Mouse (Mus musculus): ENCODE measurements around the gene Zfp985. TPM values are rescaled to one million over a fixed set of nuclear protein-coding genes. Genes with fewer than 3 reads are reported as not detected.
A peak's percentile ranks its signal among the peaks of the same experiment; 100 is the strongest.
"Not testable (repeated sequence)": the region's sequence is repeated elsewhere in the genome, so short reads cannot be mapped to it uniquely, and the experiment has no call there.

Gene Zfp985
- polyA plus RNA-seq, 1 experiment from 2014 or later: 0.47 TPM

GRCm38 (mm10) chr4:147586511-147587473 lies 33.7 kb downstream of the Zfp985 start:
- 59% methylated on average over 1 of the region's 1 CpGs for WGBS
- no peaks in the 10 kb centered on the region for H3K4me1 ChIP-seq (replicated peaks; ENCODE audit: control insufficient read depth, insufficient read depth, low read length)
- no peaks in the 10 kb centered on the region for H3K36me3 ChIP-seq (ENCODE audit: control insufficient read depth, insufficient read depth, low read length)
- no peak overlapping the region for H3K4me3 ChIP-seq (ENCODE audit: low read depth, low read length)
- H3K27ac ChIP-seq (ENCODE audit: low read depth, low read length): no peak overlapping the region
- DNase-seq (ENCODE audit: low spot score) (no peak), ATAC-seq (replicated peaks; ENCODE audit: low FRiP score) (peak; percentile 51)
- no peak overlapping the region for H3K4me2 ChIP-seq
- H3K27me3 ChIP-seq (replicated peaks; ENCODE audit: control insufficient read depth, insufficient read depth, low read length): no peaks in the 10 kb centered on the region
- H3K9ac ChIP-seq (ENCODE audit: low read depth, low read length): no peak overlapping the region
- peaks cover 10% of the 10 kb centered on the region for H3K9me3 ChIP-seq (ENCODE audit: control insufficient read depth, low read length)

DNA sequence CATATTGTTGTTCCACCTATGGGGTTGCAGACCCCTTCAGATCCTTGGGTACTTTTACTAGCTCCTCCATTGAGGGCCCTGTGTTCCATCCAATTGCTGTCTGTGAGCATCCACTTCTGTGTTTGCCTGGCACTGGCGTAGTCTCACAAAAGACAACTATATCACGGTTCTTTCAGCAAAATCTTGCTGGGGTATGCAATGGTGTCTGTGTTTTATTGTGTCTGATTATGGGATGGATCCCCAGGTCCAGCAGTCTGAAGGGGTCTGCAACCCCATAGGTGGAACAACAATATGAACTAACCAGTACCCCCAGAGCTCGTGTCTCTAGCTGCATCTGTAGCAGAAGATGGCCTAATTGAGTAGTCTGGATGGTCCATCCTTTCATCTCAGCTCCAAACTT lies 41.6 kb downstream of the Zfp985 start:
- WGBS: 73% methylated on average over 3 of the region's 3 CpGs
- not testable (repeated sequence) for ATAC-seq (replicated peaks; ENCODE audit: low FRiP score); H3K36me3 ChIP-seq (ENCODE audit: control insufficient read depth, insufficient read depth, low read length)

GRCm38 (mm10) chr4:147597685-147598084 lies 44.6 kb downstream of the Zfp985 start:
- H3K27me3 ChIP-seq (replicated peaks; ENCODE audit: control insufficient read depth, insufficient read depth, low read length): no peaks in the 10 kb centered on the region

More for the DNA sequence above, 41.6 kb downstream of the Zfp985 start:
- H3K9me3 ChIP-seq (ENCODE audit: control insufficient read depth, low read length); H3K4me1 ChIP-seq (replicated peaks; ENCODE audit: control insufficient read depth, insufficient read depth, low read length); DNase-seq (ENCODE audit: low spot score); H3K4me3 ChIP-seq (ENCODE audit: low read depth, low read length); H3K9ac ChIP-seq (ENCODE audit: low read depth, low read length); H3K27ac ChIP-seq (ENCODE audit: low read depth, low read length); H3K4me2 ChIP-seq; H3K27me3 ChIP-seq (replicated peaks; ENCODE audit: control insufficient read depth, insufficient read depth, low read length): not testable (repeated sequence)

DNA sequence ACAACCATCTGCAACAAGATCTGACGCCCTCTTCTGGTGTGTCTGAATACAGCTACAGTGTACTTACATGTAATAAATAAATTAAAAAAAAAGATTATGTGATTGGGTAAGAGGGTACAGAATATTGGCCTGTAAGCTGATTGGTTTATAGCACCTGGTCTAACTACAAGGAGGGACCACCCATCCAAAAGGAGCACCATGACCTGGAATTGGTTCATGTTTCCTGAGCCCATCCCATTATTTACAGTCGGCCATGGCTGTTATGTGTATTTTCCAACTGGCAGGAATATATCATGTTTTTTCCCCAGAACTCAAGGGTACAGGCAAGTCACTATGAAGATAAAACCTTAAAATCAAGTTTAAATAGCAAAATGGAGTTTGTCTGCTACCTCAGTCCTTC lies 45.8 kb downstream of the Zfp985 start:
- no peaks in the 10 kb centered on the region for H3K4me1 ChIP-seq (replicated peaks; ENCODE audit: control insufficient read depth, insufficient read depth, low read length)
- WGBS: 49% methylated on average over 2 of the region's 2 CpGs
- DNase-seq (ENCODE audit: low spot score) (no peak), ATAC-seq (replicated peaks; ENCODE audit: low FRiP score) (peak; percentile 13; the same call in 1 of the 2 replicates)
- no peak overlapping the region for H3K4me3 ChIP-seq (ENCODE audit: low read depth, low read length)
- H3K9me3 ChIP-seq (ENCODE audit: control insufficient read depth, low read length): 0 out of 2 replicates have a peak, but pooled peaks cover 8% of the 10 kb centered on the region
- no peaks in the 10 kb centered on the region for H3K36me3 ChIP-seq (ENCODE audit: control insufficient read depth, insufficient read depth, low read length)
- H3K27ac ChIP-seq (ENCODE audit: low read depth, low read length): no peak overlapping the region
- no peak overlapping the region for H3K9ac ChIP-seq (ENCODE audit: low read depth, low read length)
- no peaks in the 10 kb centered on the region for H3K27me3 ChIP-seq (replicated peaks; ENCODE audit: control insufficient read depth, insufficient read depth, low read length)
- H3K4me2 ChIP-seq: no peak overlapping the region

More at GRCm38 (mm10) chr4:147597685-147598084, 44.6 kb downstream of the Zfp985 start:
- H3K9ac ChIP-seq (ENCODE audit: low read depth, low read length): no peak overlapping the region
- DNase-seq (ENCODE audit: low spot score): no peak
- no peak overlapping the region for H3K4me2 ChIP-seq
- no peak overlapping the region for H3K4me3 ChIP-seq (ENCODE audit: low read depth, low read length)
- no peak overlapping the region for H3K27ac ChIP-seq (ENCODE audit: low read depth, low read length)
- no peaks in the 10 kb centered on the region for H3K4me1 ChIP-seq (replicated peaks; ENCODE audit: control insufficient read depth, insufficient read depth, low read length)
- 0 out of 2 replicates have a peak, but pooled peaks cover 8% of the 10 kb centered on the region for H3K9me3 ChIP-seq (ENCODE audit: control insufficient read depth, low read length)
- 0 out of 2 replicates have a peak, but pooled peaks have one; percentile 29 for ATAC-seq (replicated peaks; ENCODE audit: low FRiP score)
- WGBS: 43% methylated on average over 1 of the region's 1 CpGs
- H3K36me3 ChIP-seq (ENCODE audit: control insufficient read depth, insufficient read depth, low read length): no peaks in the 10 kb centered on the region

- 38% methylated on average over 1 of the region's 1 CpGs for WGBS
- ATAC-seq (replicated peaks; ENCODE audit: low FRiP score) (no peak), DNase-seq (ENCODE audit: low spot score) (no peak)
- Histone ChIP-seq H3K27ac (ENCODE audit: low read depth, low read length) (no peak overlapping the region), H3K36me3 (ENCODE audit: control insufficient read depth, insufficient read depth, low read length) (no peaks in the 10 kb centered on the region), H3K9ac (ENCODE audit: low read depth, low read length) (no peak overlapping the region), H3K9me3 (ENCODE audit: control insufficient read depth, low read length) (peaks cover 15% of the 10 kb centered on the region), H3K4me3 (ENCODE audit: low read depth, low read length) (no peak overlapping the region), H3K4me1 (replicated peaks; ENCODE audit: control insufficient read depth, insufficient read depth, low read length) (no peaks in the 10 kb centered on the region), H3K27me3 (replicated peaks; ENCODE audit: control insufficient read depth, insufficient read depth, low read length) (no peaks in the 10 kb centered on the region), H3K4me2 (no peak overlapping the region)
Measured at GRCm38 (mm10) chr4:147601881-147602280, 48.8 kb downstream of the Zfp985 start.

- Histone ChIP-seq H3K27me3 (replicated peaks; ENCODE audit: control insufficient read depth, insufficient read depth, low read length) (no peaks in the 10 kb centered on the region), H3K36me3 (ENCODE audit: control insufficient read depth, insufficient read depth, low read length) (no peaks in the 10 kb centered on the region), H3K27ac (ENCODE audit: low read depth, low read length) (no peak overlapping the region), H3K4me1 (replicated peaks; ENCODE audit: control insufficient read depth, insufficient read depth, low read length) (no peaks in the 10 kb centered on the region), H3K4me3 (ENCODE audit: low read depth, low read length) (no peak overlapping the region), H3K4me2 (no peak overlapping the region), H3K9ac (ENCODE audit: low read depth, low read length) (no peak overlapping the region), H3K9me3 (ENCODE audit: control insufficient read depth, low read length) (peaks cover 15% of the 10 kb centered on the region)
- no peak for ATAC-seq (replicated peaks; ENCODE audit: low FRiP score)
- no peak for DNase-seq (ENCODE audit: low spot score)
- WGBS: 71% methylated on average over 4 of the region's 4 CpGs
Measured at GRCm38 (mm10) chr4:147603806-147604205, 50.7 kb downstream of the Zfp985 start.

- Histone ChIP-seq H3K27me3 (replicated peaks; ENCODE audit: control insufficient read depth, insufficient read depth, low read length) (no peaks in the 10 kb centered on the region), H3K4me3 (ENCODE audit: low read depth, low read length) (no peak overlapping the region), H3K9ac (ENCODE audit: low read depth, low read length) (no peak overlapping the region), H3K4me2 (no peak overlapping the region), H3K9me3 (ENCODE audit: control insufficient read depth, low read length) (peaks cover 9% of the 10 kb centered on the region), H3K27ac (ENCODE audit: low read depth, low read length) (no peak overlapping the region), H3K36me3 (ENCODE audit: control insufficient read depth, insufficient read depth, low read length) (no peaks in the 10 kb centered on the region), H3K4me1 (replicated peaks; ENCODE audit: control insufficient read depth, insufficient read depth, low read length) (no peaks in the 10 kb centered on the region)
- DNase-seq (ENCODE audit: low spot score) (no peak), ATAC-seq (replicated peaks; ENCODE audit: low FRiP score) (no peak)
- 78% methylated on average over 4 of the region's 4 CpGs for WGBS
Measured at GRCm38 (mm10) chr4:147605521-147605920, 52.4 kb downstream of the Zfp985 start.

GRCm38 (mm10) chr4:147606511-147606910 lies 53.4 kb downstream of the Zfp985 start:
- not testable (repeated sequence) for H3K4me2 ChIP-seq; H3K4me3 ChIP-seq (ENCODE audit: low read depth, low read length); H3K36me3 ChIP-seq (ENCODE audit: control insufficient read depth, insufficient read depth, low read length); H3K27me3 ChIP-seq (replicated peaks; ENCODE audit: control insufficient read depth, insufficient read depth, low read length); H3K9me3 ChIP-seq (ENCODE audit: control insufficient read depth, low read length); DNase-seq (ENCODE audit: low spot score); H3K27ac ChIP-seq (ENCODE audit: low read depth, low read length); ATAC-seq (replicated peaks; ENCODE audit: low FRiP score); H3K9ac ChIP-seq (ENCODE audit: low read depth, low read length); H3K4me1 ChIP-seq (replicated peaks; ENCODE audit: control insufficient read depth, insufficient read depth, low read length)
- WGBS: 78% methylated on average over 6 of the region's 6 CpGs

Data from liver, embryonic 11.5 days (tissue).